Mouse (Mus musculus) ES-Bruce4 (cell line): ENCODE results near the gene Ppp1r13l.

Experiments
- CTCF ChIP-seq: IDR thresholded peaks from one replicate; pipeline ENCODE4 v1.8.1; 2011; ENCODE audit warnings: low read depth, low read length
- POLR2A ChIP-seq: IDR thresholded peaks from one replicate; pipeline ENCODE4 v1.8.1; 2011; ENCODE audit warnings: low read length; ENCODE audit not compliant: insufficient read depth

DNA sequence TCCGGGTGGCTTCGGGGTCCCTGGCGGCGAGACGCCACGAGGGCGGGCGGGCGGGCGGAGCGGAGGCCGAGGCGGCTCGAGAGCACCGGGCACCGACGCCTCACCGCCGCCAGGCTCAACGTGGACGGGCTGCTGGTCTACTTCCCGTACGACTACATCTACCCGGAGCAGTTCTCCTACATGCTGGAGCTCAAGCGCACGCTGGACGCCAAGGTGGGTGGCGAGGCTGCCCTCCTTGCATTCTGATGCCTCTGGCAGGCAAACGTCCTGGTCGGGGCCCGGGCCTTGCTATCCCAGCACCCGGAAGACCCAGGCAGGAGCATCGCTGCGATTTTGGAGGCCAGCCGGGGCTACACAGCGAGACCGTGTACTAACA lies 22.6 kb downstream of the Ppp1r13l start:
- TF ChIP-seq POLR2A (no peak), CTCF (no peak)
